Mouse (Mus musculus): ENCODE results near the gene Gpr141.

GRCm38 (mm10) chr13:19767202-19767601 is 56.9 kb downstream of the Gpr141 start:
- TF ChIP-seq POLR2A (IDR thresholded peaks at IDR 0.05; ENCODE audit: low read depth, low read length) (no peak), CTCF (IDR thresholded peaks at IDR 0.05; ENCODE audit: extremely low read depth, insufficient read length, insufficient replicate concordance, low read depth, low read length) (no peak)
